Mouse (Mus musculus) embryo, embryonic 9.5 days (tissue): Measurements from ENCODE around the gene Rbbp5.
"Not testable (repeated sequence)": the region's sequence is repeated elsewhere in the genome, so short reads cannot be mapped to it uniquely, and the experiment has no call there.

Experiments
- DNase-seq: peaks from one replicate; pipeline ENCODE4 v3.0.0-alpha.2; 2017; ENCODE audit errors: extremely low spot score

Gene Rbbp5

DNA sequence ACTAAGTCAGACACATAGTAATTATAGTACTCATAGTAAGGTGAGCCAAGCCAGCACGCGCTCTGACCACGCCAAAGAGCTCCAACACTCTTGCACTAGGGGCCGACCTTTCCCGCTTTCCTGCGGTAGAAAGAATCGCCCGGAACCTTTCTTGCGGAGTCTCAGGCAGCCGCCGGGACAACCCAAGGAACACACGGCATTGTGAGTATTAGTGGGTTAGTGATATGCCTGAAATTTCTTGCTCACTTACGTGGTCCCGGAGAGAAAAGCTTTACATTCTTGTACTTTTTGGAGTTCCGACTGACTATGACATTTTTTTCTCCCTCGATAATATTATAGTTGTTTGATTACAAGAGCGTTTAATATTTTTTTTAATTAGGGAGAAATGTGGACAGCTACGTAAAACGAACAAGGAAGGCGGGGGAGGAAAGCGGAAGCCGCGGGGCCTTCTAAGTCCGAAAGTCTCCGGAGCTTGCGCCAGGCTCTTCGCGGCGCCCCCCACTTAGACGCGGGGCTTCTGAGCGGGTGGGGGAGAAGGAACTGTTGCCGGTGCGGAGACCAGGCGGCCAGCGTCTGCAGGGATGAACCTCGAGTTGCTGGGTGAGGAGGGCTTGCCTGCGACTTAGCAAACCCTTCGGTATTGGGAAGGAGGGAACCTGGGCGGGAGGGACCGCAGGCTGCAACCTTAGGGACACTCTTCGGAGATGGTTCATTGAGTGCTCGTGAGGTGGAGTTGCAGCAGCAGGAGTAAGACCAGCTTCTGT lies at the start of gene Rbbp5:
Gene Rbbp5 (plus strand): TSS at position 438 of the 764 bp plus-strand sequence.
- peak; percentile 91 for DNase-seq

GRCm38 (mm10) chr1:132430818-132431217 lies 46.3 kb upstream of the Rbbp5 start:
- no peak for DNase-seq

DNA sequence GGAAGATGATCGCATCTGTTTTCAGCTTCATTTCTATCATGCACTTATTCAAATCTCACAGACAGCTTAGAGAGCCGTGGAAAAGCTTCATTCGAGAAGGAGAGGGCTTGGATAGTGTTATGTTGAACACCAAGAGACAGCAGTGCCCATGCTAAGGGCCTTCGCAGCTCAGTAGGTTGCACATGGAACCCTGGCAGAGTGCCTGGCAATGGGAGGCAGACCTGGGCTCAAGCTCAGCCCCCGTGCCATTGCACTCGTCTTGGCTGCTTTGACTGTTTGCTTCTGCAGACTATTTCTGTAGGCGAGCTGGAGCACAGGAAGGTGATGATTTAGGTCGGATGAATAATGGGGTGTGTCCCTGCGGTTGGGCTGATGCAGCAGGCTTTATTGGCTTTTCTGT lies 45.4 kb upstream of the Rbbp5 start:
- no peak for DNase-seq

GRCm38 (mm10) chr1:132433349-132433748 lies 43.8 kb upstream of the Rbbp5 start:
- no peak for DNase-seq

- no peak for DNase-seq
These were observed 43.1 kb upstream of the Rbbp5 start for GRCm38 (mm10) chr1:132434032-132434431.

DNA sequence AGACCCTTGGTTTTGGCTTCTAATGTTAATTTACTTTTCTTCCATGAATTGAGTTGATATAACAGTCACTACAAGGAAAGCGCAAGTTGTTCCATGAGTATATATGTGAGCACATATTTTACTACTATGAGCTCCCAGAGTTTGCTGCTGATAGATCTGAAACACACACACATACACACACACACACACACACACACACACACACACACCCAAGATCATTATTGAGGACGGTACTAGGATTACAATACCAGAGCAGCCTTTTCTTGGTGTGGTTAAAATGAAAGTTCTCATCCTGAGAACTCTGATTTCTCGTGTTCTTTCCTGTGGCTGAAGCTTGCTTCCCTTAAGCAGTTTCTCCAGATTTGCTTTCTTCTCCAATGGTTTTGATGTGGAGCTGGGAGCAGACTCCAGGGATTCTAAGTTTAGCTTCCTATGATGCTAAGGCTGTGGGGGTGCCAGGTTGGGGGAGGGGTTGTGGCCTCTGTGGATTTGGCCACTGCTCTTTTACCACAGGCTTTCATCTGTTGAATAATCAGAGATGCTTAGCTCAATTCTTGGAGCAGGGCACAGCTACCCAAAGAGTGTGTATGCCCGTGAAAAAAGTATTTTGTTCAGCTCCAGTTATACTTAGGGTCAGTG lies 40.7 kb upstream of the Rbbp5 start:
- no peak for DNase-seq

GRCm38 (mm10) chr1:132436960-132437359 lies 40.2 kb upstream of the Rbbp5 start:
- no peak for DNase-seq

GRCm38 (mm10) chr1:132437389-132437788 lies 39.8 kb upstream of the Rbbp5 start:
- no peak for DNase-seq

- DNase-seq, result no peak
These were observed 36.2 kb upstream of the Rbbp5 start for GRCm38 (mm10) chr1:132440896-132441435.

- no peak for DNase-seq
These were observed 27.4 kb upstream of the Rbbp5 start for GRCm38 (mm10) chr1:132449742-132450141.

DNA sequence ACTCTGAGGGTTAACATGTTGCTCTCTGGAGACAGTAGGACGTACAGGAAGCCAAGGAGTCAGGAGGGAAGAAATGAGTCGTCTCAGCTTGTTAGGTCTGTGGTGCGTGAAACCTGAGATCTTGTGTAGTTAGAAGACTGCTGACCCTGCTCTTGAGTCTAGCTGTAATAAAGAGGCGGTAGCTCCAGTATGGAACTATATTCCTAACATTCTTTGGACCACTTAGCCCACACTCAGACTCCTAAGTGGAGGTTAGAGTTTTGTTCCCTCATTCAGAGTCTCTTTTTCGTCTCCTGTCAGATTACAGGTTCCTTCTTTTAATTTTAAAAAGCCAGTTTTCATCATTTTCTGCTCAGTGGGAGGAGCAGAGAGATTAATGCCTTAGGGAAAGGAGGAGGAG lies 12.5 kb upstream of the Rbbp5 start:
- DNase-seq, result no peak

DNA sequence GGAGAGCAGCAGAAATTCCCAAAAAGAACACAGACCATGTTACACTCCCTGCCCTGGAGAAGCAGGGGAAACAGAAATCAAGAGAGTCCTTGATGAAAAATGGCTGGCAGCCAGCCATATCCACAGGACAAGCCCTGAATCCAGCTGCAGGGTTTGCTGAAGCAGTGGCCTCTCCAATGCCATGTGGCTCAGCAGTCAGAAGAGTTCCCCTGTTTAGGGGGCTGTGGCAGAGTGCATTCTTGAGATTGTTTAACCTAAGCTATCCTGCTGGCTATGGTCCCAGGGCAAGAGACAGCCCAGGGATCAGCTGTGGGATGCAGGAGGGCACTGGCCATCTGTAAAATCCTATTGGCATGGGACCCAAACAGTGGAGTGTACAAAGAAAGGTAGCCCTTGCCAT lies 8.2 kb upstream of the Rbbp5 start:
- no peak for DNase-seq

DNA sequence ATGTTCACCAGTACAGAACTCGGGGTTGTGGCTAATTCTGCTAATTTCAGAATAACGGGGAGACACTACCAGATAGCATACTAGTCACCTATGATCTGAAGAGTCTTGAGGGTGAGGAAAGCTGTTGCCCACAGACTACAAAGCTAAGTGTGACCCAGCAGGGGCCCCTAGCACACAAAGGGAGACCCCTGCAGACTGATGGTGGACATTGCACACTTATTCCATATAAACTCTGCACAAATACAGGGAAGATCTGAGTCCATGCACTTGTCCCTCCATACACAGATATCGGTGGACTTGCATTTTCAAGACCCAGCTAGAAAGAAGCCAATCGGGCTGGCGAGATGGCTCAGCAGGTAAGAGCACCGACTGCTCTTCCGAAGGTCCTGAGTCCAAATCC lies 7.6 kb upstream of the Rbbp5 start:
- DNase-seq, result no peak

- DNase-seq, result not testable (repeated sequence)
These were observed 7.1 kb upstream of the Rbbp5 start for GRCm38 (mm10) chr1:132470031-132470430.

- no peak for DNase-seq
These were observed 6.1 kb upstream of the Rbbp5 start for GRCm38 (mm10) chr1:132471032-132471431.

- DNase-seq, result no peak
These were observed 5.7 kb upstream of the Rbbp5 start for GRCm38 (mm10) chr1:132471499-132471898.

DNA sequence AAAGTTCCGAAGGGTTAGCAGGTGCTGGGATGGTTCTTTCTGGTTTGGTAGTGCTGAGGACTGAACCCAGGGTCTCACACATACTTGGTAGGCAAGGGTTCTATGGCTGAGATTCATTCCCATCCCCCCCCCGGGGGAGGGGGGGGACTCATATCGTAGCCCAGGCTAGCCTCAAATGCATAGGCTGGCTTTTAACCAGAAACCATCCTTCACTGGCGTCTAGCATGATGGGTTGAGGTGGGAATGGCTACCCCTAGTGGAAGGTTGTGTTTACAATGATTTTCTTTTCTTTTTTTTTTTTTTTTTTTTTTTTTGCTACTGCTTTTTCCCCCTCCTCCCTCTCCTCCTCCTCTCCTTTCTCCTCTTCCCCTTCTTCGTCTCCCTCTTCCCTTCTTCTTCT lies 4.6 kb upstream of the Rbbp5 start:
- DNase-seq, result no peak

GRCm38 (mm10) chr1:132474496-132474895 lies 2.7 kb upstream of the Rbbp5 start:
- no peak for DNase-seq

DNA sequence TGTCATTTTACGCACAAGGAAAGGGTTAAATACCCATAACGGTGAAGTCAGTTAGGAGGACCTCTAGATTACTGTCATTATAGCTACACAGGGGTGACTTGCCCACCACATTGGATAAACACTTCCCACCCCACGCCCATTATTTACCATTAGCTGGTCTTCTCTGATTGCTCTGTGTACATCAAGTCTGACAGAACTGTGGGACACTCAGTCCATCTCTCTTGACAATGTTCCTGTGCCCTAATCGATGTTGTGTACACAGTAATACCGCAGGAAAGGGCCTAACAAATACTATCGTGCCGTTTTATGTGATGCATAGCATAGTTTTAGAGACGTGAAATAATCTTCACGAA lies 614 bp upstream of the Rbbp5 start:
- no peak for DNase-seq

DNA sequence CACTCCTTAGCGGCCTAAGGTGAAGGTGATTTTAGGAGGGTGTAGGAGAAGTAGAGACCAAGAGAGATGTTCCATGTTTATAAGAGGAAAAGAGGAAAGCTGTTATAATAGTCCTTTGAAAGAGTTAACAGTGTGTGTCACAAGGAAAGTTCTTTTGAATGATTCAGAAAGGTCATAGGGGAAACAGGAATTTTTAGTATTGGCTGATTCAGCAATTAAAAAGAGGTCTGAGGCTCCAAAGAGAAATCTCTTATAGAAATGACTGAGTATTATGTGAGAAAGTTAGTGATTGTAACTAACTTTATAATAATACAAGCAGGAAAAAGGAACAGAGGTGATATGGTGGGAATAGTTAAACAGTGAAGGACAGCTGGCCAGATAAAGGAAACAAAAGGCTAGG lies 2.3 kb downstream of the Rbbp5 start:
- no peak for DNase-seq

DNA sequence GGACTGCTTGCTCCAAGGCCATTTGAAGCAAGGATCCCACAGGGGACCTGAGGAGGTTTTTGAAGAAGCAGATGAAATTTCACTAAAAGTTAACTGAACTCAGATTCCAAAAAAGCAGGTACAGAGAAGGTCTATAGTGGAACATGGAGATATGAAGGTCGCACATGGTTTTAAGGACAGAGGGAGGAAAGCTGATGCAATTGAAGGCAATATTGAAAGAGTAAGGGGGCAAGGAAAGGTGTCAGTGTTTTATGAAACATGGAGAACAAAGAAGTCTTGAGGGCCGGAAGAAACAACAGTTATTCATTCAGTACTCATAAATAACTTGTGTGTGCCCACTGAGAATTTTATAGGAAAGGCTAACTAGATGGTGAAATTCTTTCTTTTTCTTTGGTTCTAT lies 4.5 kb downstream of the Rbbp5 start:
- no peak for DNase-seq

- DNase-seq, result no peak
These were observed 6.1 kb downstream of the Rbbp5 start for GRCm38 (mm10) chr1:132483234-132483633.

DNA sequence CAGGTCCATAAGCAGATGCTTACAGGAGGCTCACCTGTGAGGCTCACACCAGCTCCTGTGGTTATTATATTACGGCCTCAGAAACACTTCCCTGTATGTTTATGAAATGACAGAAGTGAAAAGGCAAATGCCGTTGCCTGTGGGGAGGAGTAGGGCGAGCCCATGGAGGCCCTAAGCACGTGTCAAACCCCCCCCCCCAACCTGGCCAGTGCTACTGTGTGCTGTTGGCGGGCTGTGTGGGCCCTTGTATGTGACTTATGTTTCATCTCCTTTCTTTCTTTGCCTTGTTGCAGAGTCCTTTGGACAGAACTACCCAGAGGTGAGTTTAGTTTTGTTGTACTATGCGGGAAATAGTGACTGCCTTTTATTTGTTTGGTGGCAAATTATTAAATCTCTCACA lies 6.6 kb downstream of the Rbbp5 start:
- no peak for DNase-seq
